Mouse (Mus musculus) intestine, embryonic 16.5 days (tissue): ENCODE measurements around the gene 1700056E22Rik. TPM values are rescaled to one million over a fixed set of nuclear protein-coding genes. Genes with fewer than 3 reads are reported as not detected.

Source experiments
- ATAC-seq: fragments of 200-750 bp; cut with Nextera tagmentation; 2 replicates; pipeline ENCODE4 v1.8.0; 2017; ENCODE audit warnings: moderate TSS enrichment, moderate library complexity
- H3K27ac ChIP-seq: fragments of 300-500 bp; sonication (generic); 2 replicates; pipeline ENCODE4 v1.5.1; 2014; ENCODE audit warnings: mild to moderate bottlenecking, low read length
- H3K27me3 ChIP-seq: fragments of 300-500 bp; sonication (generic); replicated peaks from 2 replicates; pipeline ENCODE4 v1.6.1; 2014; ENCODE audit warnings: low read length, control low read depth, mixed read lengths; ENCODE audit not compliant: control insufficient read depth, insufficient read depth
- H3K36me3 ChIP-seq: fragments of 300-500 bp; sonication (generic); 2 replicates; pipeline ENCODE4 v1.6.1; 2014; ENCODE audit warnings: low read length, control low read depth; ENCODE audit not compliant: control insufficient read depth, insufficient read depth
- H3K4me1 ChIP-seq: fragments of 300-500 bp; sonication (generic); 2 replicates; pipeline ENCODE4 v1.6.1; 2014; ENCODE audit warnings: low read length, control low read depth, mixed read lengths; ENCODE audit not compliant: control insufficient read depth, insufficient read depth
- H3K4me2 ChIP-seq: fragments of 300-500 bp; sonication (generic); 2 replicates; pipeline ENCODE4 v1.6.1; 2014; ENCODE audit warnings: low read depth, low read length, control low read depth
- H3K4me3 ChIP-seq: fragments of 300-500 bp; sonication (generic); 2 replicates; pipeline ENCODE4 v1.5.1; 2014; ENCODE audit warnings: mild to moderate bottlenecking, low read length
- H3K9ac ChIP-seq: fragments of 300-500 bp; sonication (generic); 2 replicates; pipeline ENCODE4 v1.6.1; 2014; ENCODE audit warnings: low read depth, low read length
- H3K9me3 ChIP-seq: fragments of 300-500 bp; sonication (generic); 2 replicates; pipeline ENCODE4 v1.6.1; 2016; ENCODE audit warnings: low read length, control low read depth; ENCODE audit not compliant: control insufficient read depth
- WGBS: fragments of 180-500 bp; shearing (Covaris S2); extraction: QIAGEN DNeasy Blood & Tissue Kit; methylation state at CpG from one replicate; pipeline ENCODE4 v1.1.7; 2014; 5-methylcytosine and 5-hydroxymethylcytosine counted together
- polyA plus RNA-seq: library from polyadenylated mRNA; unstranded; fragments of >200 nt; fragmentation: Nextera tagmentation; extraction: Ambion mirVana; gene quantifications from 2 replicates; pipeline ENCODE4 v1.2.1, GENCODE M21; 2015

The 1700056E22Rik gene
- polyA plus RNA-seq, 1 experiment from 2014 or later: 1.0 TPM

GRCm38 (mm10) chr1:184041778-184042573 is 7.9 kb upstream of the 1700056E22Rik start:
- ATAC-seq: peak; percentile 38
- peak overlapping the region; percentile 35 for H3K27ac ChIP-seq
- no peaks in the 10 kb centered on the region for H3K9me3 ChIP-seq
- H3K4me1 ChIP-seq: no peaks in the 10 kb centered on the region
- H3K4me3 ChIP-seq: no peak overlapping the region
- H3K36me3 ChIP-seq: no peaks in the 10 kb centered on the region
- H3K27me3 ChIP-seq: no peaks in the 10 kb centered on the region
- no peak overlapping the region for H3K4me2 ChIP-seq
- 60% methylated on average over 9 of the region's 9 CpGs for WGBS
- no peak overlapping the region; the same call in 1 of the 2 replicates for H3K9ac ChIP-seq

- Histone ChIP-seq H3K27ac (0 out of 2 replicates have a peak overlapping the region, but pooled peaks have one; percentile 20), H3K36me3 (no peaks in the 10 kb centered on the region), H3K9me3 (no peaks in the 10 kb centered on the region), H3K9ac (peak overlapping the region; percentile 27; the same call in 1 of the 2 replicates), H3K4me1 (no peaks in the 10 kb centered on the region), H3K4me2 (no peak overlapping the region), H3K27me3 (no peaks in the 10 kb centered on the region), H3K4me3 (peak overlapping the region; percentile 22)
- no peak for ATAC-seq
- 55% methylated on average over 1 of the region's 1 CpGs for WGBS
These were observed 6.8 kb upstream of the 1700056E22Rik start for GRCm38 (mm10) chr1:184040906-184041305.

DNA sequence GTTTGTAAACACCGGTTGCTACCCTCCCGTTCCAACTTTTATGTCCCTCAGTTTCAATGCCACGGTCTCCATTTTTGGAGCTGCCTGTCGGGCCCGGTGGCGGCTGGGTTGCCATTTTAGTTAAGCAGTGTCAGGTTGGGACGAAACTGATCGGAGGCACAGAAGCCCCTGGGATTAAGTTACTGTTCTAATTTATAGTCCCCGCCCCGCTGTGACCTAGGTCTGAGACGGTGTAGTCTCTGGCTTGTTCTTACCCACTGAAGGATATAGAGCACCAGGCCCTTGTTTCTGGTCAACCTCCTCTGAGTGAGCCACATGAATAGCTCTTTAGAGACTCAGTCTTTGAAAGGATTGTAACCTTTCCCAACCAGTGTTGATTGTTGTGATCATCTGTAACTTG is 6.1 kb upstream of the 1700056E22Rik start:
- Histone ChIP-seq H3K4me2 (no peak overlapping the region), H3K9ac (no peak overlapping the region), H3K27ac (no peak overlapping the region), H3K9me3 (no peaks in the 10 kb centered on the region), H3K4me3 (no peak overlapping the region), H3K4me1 (no peaks in the 10 kb centered on the region), H3K27me3 (no peaks in the 10 kb centered on the region), H3K36me3 (no peaks in the 10 kb centered on the region)
- WGBS: 89% methylated on average over 11 of the region's 11 CpGs
- ATAC-seq: no peak

DNA sequence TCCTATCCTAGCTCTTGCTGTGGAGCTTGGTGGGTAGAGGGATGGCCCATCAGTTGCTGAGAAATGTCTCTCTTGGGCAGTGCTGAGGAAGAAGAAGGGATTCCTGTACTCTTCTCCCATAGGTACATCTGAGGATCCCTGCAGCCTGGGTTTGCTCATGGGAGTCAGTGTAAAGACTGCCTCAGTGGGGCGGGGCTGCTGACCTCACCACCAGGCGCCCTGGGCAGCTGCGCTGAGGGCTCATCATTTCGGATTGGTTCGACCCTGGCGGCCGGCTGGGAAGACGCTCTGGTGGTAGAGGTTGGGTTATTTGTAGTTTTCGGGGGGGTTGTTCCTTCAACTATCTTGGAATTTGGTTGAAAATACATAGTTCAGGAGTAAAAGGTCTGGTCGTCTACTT is 5.2 kb upstream of the 1700056E22Rik start:
- H3K4me1 ChIP-seq: no peaks in the 10 kb centered on the region

GRCm38 (mm10) chr1:184037802-184038201 is 3.7 kb upstream of the 1700056E22Rik start:
- no peak overlapping the region for H3K27ac ChIP-seq
- H3K36me3 ChIP-seq: no peaks in the 10 kb centered on the region
- no peak overlapping the region for H3K4me3 ChIP-seq
- no peak overlapping the region for H3K9ac ChIP-seq
- no peaks in the 10 kb centered on the region for H3K27me3 ChIP-seq
- no peak for ATAC-seq
- 83% methylated on average over 4 of the region's 4 CpGs for WGBS
- no peak overlapping the region for H3K4me2 ChIP-seq
- H3K4me1 ChIP-seq: no peaks in the 10 kb centered on the region
- no peaks in the 10 kb centered on the region for H3K9me3 ChIP-seq

More for the DNA sequence above, 5.2 kb upstream of the 1700056E22Rik start:
- H3K9me3 ChIP-seq: no peaks in the 10 kb centered on the region
- no peaks in the 10 kb centered on the region for H3K36me3 ChIP-seq
- H3K9ac ChIP-seq: no peak overlapping the region
- no peak overlapping the region for H3K27ac ChIP-seq
- H3K4me3 ChIP-seq: no peak overlapping the region
- no peaks in the 10 kb centered on the region for H3K27me3 ChIP-seq
- H3K4me2 ChIP-seq: no peak overlapping the region
- 92% methylated on average over 10 of the region's 10 CpGs for WGBS
- ATAC-seq: no peak

DNA sequence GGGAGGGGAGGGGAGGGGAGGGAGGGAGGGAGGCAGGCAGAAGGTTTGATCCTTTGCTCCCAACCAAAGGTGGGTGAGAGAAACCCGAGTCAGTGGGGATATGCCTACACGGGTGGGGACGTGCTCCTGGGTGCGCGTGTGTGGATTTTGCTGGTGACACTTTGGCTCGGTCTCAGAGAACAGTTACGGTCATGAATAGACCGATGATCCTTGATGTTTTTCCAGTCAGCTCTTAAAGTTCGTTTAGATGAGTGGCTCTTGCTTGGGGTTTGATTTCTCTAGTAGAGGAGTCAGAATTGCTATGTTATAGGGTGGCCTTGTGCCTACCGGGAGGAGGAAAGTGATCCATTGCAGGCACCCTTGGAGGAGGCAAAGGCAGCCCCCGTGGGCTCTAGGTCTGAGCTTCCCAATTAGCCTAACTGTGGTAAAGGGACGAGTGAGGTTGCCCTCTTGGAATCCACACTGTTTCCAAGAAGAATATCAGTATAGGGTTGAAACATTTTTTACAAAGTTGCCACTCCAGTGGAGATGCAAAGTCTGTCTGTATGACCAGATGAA is 1.3 kb upstream of the 1700056E22Rik start:
- no peaks in the 10 kb centered on the region for H3K9me3 ChIP-seq
- H3K36me3 ChIP-seq: no peaks in the 10 kb centered on the region
- H3K27ac ChIP-seq: peak overlapping the region; percentile 35; the same call in 1 of the 2 replicates
- no peaks in the 10 kb centered on the region for H3K27me3 ChIP-seq
- H3K9ac ChIP-seq: peak overlapping the region; percentile 71
- 13% methylated on average over 12 of the region's 12 CpGs for WGBS
- no peak for ATAC-seq
- peak overlapping the region; percentile 81 for H3K4me3 ChIP-seq
- H3K4me1 ChIP-seq: no peaks in the 10 kb centered on the region
- peak overlapping the region; percentile 75 for H3K4me2 ChIP-seq

GRCm38 (mm10) chr1:184034741-184035181 is 660 bp upstream of the 1700056E22Rik start:
- peak overlapping the region; percentile 75 for H3K4me2 ChIP-seq
- peak overlapping the region; percentile 54 for H3K27ac ChIP-seq
- H3K27me3 ChIP-seq: no peaks in the 10 kb centered on the region
- no peaks in the 10 kb centered on the region for H3K9me3 ChIP-seq
- H3K36me3 ChIP-seq: no peaks in the 10 kb centered on the region
- ATAC-seq: no peak
- H3K4me1 ChIP-seq: no peaks in the 10 kb centered on the region
- peak overlapping the region; percentile 71 for H3K9ac ChIP-seq
- peak overlapping the region; percentile 81 for H3K4me3 ChIP-seq
- WGBS: under 1% methylated on average over 12 of the region's 12 CpGs

DNA sequence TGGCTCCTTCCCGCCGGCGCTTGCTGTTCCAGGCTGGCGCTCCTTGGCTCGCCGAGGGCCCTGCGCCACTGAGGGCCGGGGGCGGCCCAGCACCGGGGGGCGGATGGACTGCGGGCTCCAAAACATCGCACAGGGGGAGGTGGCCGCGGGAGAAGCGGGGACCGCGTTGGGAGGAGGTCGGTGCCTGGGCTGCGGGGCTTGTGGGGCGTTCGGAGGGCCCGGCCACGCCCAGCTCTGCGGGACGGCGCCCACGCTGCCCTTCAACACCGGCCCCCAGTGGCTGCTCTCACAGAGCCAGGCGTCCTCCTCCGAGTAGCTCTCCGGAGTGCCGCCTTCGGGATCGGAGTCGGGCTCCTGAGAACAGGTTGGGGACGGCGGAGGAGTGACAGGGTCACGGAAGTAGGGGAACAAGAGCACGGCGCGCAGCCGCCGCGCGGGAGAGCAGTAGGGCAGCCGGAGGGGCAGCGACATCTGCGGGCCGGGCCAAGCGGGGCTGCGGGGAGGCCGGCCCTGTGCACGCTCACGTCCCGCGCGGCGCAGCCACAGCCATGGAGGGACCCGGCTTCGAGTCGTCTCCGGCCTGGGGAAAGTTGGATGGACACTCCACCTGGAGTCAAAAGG is 601 bp downstream of the 1700056E22Rik start:
- peak; percentile 85 for ATAC-seq
- Histone ChIP-seq H3K4me3 (peak overlapping the region; percentile 81), H3K27me3 (no peaks in the 10 kb centered on the region), H3K36me3 (no peaks in the 10 kb centered on the region), H3K27ac (peak overlapping the region; percentile 96), H3K9ac (peak overlapping the region; percentile 96), H3K9me3 (no peaks in the 10 kb centered on the region), H3K4me2 (peak overlapping the region; percentile 90), H3K4me1 (no peaks in the 10 kb centered on the region)
- under 1% methylated on average over 63 of the region's 63 CpGs for WGBS

GRCm38 (mm10) chr1:184032682-184033389 is 1.3 kb downstream of the 1700056E22Rik start:
- peak overlapping the region; percentile 96 for H3K9ac ChIP-seq
- H3K9me3 ChIP-seq: no peaks in the 10 kb centered on the region
- H3K27ac ChIP-seq: peak overlapping the region; percentile 96
- ATAC-seq: no peak
- peak overlapping the region; percentile 90 for H3K4me2 ChIP-seq
- H3K36me3 ChIP-seq: no peaks in the 10 kb centered on the region
- H3K27me3 ChIP-seq: no peaks in the 10 kb centered on the region
- peak overlapping the region; percentile 81 for H3K4me3 ChIP-seq
- 28% methylated on average over 19 of the region's 19 CpGs for WGBS
- no peaks in the 10 kb centered on the region for H3K4me1 ChIP-seq
